Mouse (Mus musculus) lung, postnatal 36 days (tissue): ENCODE measurements around the gene Ssbp3.

Experiments used
- DNase-seq: peaks from one replicate; pipeline ENCODE4 v3.0.0; 2022; ENCODE audit warnings: mixed read lengths

Ssbp3 gene

GRCm38 (mm10) chr4:106935583-106935935 lies 25.1 kb downstream of the Ssbp3 start:
- DNase-seq = no peak

GRCm38 (mm10) chr4:106936041-106936440 lies 25.5 kb downstream of the Ssbp3 start:
- no peak for DNase-seq

- peak; percentile 26 for DNase-seq
These were observed 26.2 kb downstream of the Ssbp3 start for GRCm38 (mm10) chr4:106936741-106937140.

- no peak for DNase-seq
These were observed 28.2 kb downstream of the Ssbp3 start for GRCm38 (mm10) chr4:106938506-106939222.

- peak; percentile 54 for DNase-seq
These were observed 28.9 kb downstream of the Ssbp3 start for GRCm38 (mm10) chr4:106939223-106939918.

GRCm38 (mm10) chr4:106939919-106940227 lies 29.4 kb downstream of the Ssbp3 start:
- no peak for DNase-seq

- DNase-seq = no peak
These were observed 30.4 kb downstream of the Ssbp3 start for GRCm38 (mm10) chr4:106940945-106941344.

- DNase-seq = no peak
These were observed 31.0 kb downstream of the Ssbp3 start for GRCm38 (mm10) chr4:106941475-106941874.

GRCm38 (mm10) chr4:106942491-106942890 lies 32.0 kb downstream of the Ssbp3 start:
- DNase-seq = peak; percentile 49

GRCm38 (mm10) chr4:106943627-106944026 lies 33.1 kb downstream of the Ssbp3 start:
- no peak for DNase-seq

GRCm38 (mm10) chr4:106944898-106945297 lies 34.4 kb downstream of the Ssbp3 start:
- DNase-seq = peak; percentile 21

- DNase-seq = no peak
These were observed 37.2 kb downstream of the Ssbp3 start for GRCm38 (mm10) chr4:106947741-106948140.

- no peak for DNase-seq
These were observed 38.0 kb downstream of the Ssbp3 start for GRCm38 (mm10) chr4:106948546-106948945.

GRCm38 (mm10) chr4:106949200-106949599 lies 38.7 kb downstream of the Ssbp3 start:
- DNase-seq = no peak

- DNase-seq = no peak
These were observed 40.3 kb downstream of the Ssbp3 start for GRCm38 (mm10) chr4:106950801-106951200.

- peak; percentile 34 for DNase-seq
These were observed 41.0 kb downstream of the Ssbp3 start for GRCm38 (mm10) chr4:106951455-106951854.

- peak; percentile 61 for DNase-seq
These were observed 42.7 kb downstream of the Ssbp3 start for GRCm38 (mm10) chr4:106953221-106953620.

- no peak for DNase-seq
These were observed 43.3 kb downstream of the Ssbp3 start for GRCm38 (mm10) chr4:106953760-106954159.

GRCm38 (mm10) chr4:106955729-106956712 lies 45.5 kb downstream of the Ssbp3 start:
- peak; percentile 41 for DNase-seq

GRCm38 (mm10) chr4:106958117-106958516 lies 47.6 kb downstream of the Ssbp3 start:
- DNase-seq = no peak

GRCm38 (mm10) chr4:106958561-106958960 lies 48.1 kb downstream of the Ssbp3 start:
- no peak for DNase-seq

- no peak for DNase-seq
These were observed 49.2 kb downstream of the Ssbp3 start for GRCm38 (mm10) chr4:106959506-106960302.

GRCm38 (mm10) chr4:106960476-106960875 lies 50.0 kb downstream of the Ssbp3 start:
- no peak for DNase-seq
